Mouse (Mus musculus): Measurements from ENCODE around the gene Uba2. TPM values are rescaled to one million over a fixed set of nuclear protein-coding genes. Genes with fewer than 3 reads are reported as not detected.
"Not testable (repeated sequence)": the region's sequence is repeated elsewhere in the genome, so short reads cannot be mapped to it uniquely, and the experiment has no call there.

Uba2 gene
- polyA plus RNA-seq, 1 experiment from 2014 or later = 50.0 TPM

GRCm38 (mm10) chr7:34122987-34123720 lies 46.2 kb downstream of the Uba2 start:
- H3K27ac ChIP-seq (ENCODE audit: low read depth) = no peak overlapping the region
- WGBS (ENCODE audit: insufficient replicate concordance) = 77% methylated on average over 6 of the region's 6 CpGs
- H3K36me3 ChIP-seq (replicated peaks; ENCODE audit: insufficient read depth, low read length) = no peaks in the 10 kb centered on the region
- H3K27me3 ChIP-seq (ENCODE audit: insufficient read depth, low read length) = no peaks in the 10 kb centered on the region
- H3K9me3 ChIP-seq (ENCODE audit: low read length) = no peaks in the 10 kb centered on the region; the same call in 1 of the 2 replicates
- no peak overlapping the region for H3K4me2 ChIP-seq (ENCODE audit: low read depth, low read length)
- H3K9ac ChIP-seq (replicated peaks) = no peak overlapping the region
- H3K4me1 ChIP-seq (ENCODE audit: insufficient read depth) = no peaks in the 10 kb centered on the region
- TF ChIP-seq CTCF (IDR thresholded peaks at IDR 0.05; ENCODE audit: low read depth) = 0 out of 2 replicates have a peak, but pooled peaks have one; percentile 29
- no peak for TF ChIP-seq EP300 (IDR thresholded peaks at IDR 0.05; ENCODE audit: low read depth)
- ATAC-seq = no peak
- no peak for DNase-seq
- H3K4me3 ChIP-seq (ENCODE audit: low read depth, low read length) = no peak overlapping the region

- H3K4me2 ChIP-seq (ENCODE audit: low read depth, low read length); H3K27me3 ChIP-seq (ENCODE audit: insufficient read depth, low read length); H3K4me1 ChIP-seq (ENCODE audit: insufficient read depth); ATAC-seq; H3K27ac ChIP-seq (ENCODE audit: low read depth); H3K9me3 ChIP-seq (ENCODE audit: low read length); H3K4me3 ChIP-seq (ENCODE audit: low read depth, low read length); H3K9ac ChIP-seq (replicated peaks); H3K36me3 ChIP-seq (replicated peaks; ENCODE audit: insufficient read depth, low read length); DNase-seq: not testable (repeated sequence)
- WGBS (ENCODE audit: insufficient replicate concordance) = 29% methylated on average over 1 of the region's 1 CpGs
Observed at GRCm38 (mm10) chr7:34120636-34121035, 48.8 kb downstream of the Uba2 start.

GRCm38 (mm10) chr7:34116601-34117000 lies 52.8 kb downstream of the Uba2 start:
- no peak for DNase-seq
- no peaks in the 10 kb centered on the region for H3K4me1 ChIP-seq (ENCODE audit: insufficient read depth)
- H3K4me3 ChIP-seq (ENCODE audit: low read depth, low read length) = no peak overlapping the region
- H3K36me3 ChIP-seq (replicated peaks; ENCODE audit: insufficient read depth, low read length) = no peaks in the 10 kb centered on the region
- 82% methylated on average over 3 of the region's 3 CpGs for WGBS (ENCODE audit: insufficient replicate concordance)
- no peak for ATAC-seq
- TF ChIP-seq CTCF (IDR thresholded peaks at IDR 0.05; ENCODE audit: low read depth) = no peak
- TF ChIP-seq EP300 (IDR thresholded peaks at IDR 0.05; ENCODE audit: low read depth) = no peak
- H3K27me3 ChIP-seq (ENCODE audit: insufficient read depth, low read length) = no peaks in the 10 kb centered on the region
- H3K27ac ChIP-seq (ENCODE audit: low read depth) = no peak overlapping the region
- no peak overlapping the region for H3K9ac ChIP-seq (replicated peaks)
- no peak overlapping the region for H3K4me2 ChIP-seq (ENCODE audit: low read depth, low read length)
- H3K9me3 ChIP-seq (ENCODE audit: low read length) = no peaks in the 10 kb centered on the region; the same call in 1 of the 2 replicates

GRCm38 (mm10) chr7:34109190-34109589 lies 60.2 kb downstream of the Uba2 start:
- Histone ChIP-seq H3K4me1 (ENCODE audit: insufficient read depth) (no peaks in the 10 kb centered on the region), H3K9ac (replicated peaks) (no peak overlapping the region), H3K27me3 (ENCODE audit: insufficient read depth, low read length) (no peaks in the 10 kb centered on the region), H3K4me3 (ENCODE audit: low read depth, low read length) (no peak overlapping the region), H3K9me3 (ENCODE audit: low read length) (no peaks in the 10 kb centered on the region; the same call in 1 of the 2 replicates), H3K4me2 (ENCODE audit: low read depth, low read length) (no peak overlapping the region), H3K36me3 (replicated peaks; ENCODE audit: insufficient read depth, low read length) (no peaks in the 10 kb centered on the region), H3K27ac (ENCODE audit: low read depth) (no peak overlapping the region)
- TF ChIP-seq EP300 (IDR thresholded peaks at IDR 0.05; ENCODE audit: low read depth) (no peak), CTCF (IDR thresholded peaks at IDR 0.05; ENCODE audit: low read depth) (no peak)
- ATAC-seq = no peak
- no peak for DNase-seq
- 82% methylated on average over 5 of the region's 5 CpGs for WGBS (ENCODE audit: insufficient replicate concordance)

GRCm38 (mm10) chr7:34101276-34101675 lies 68.1 kb downstream of the Uba2 start:
- Histone ChIP-seq H3K27ac (ENCODE audit: low read depth) (no peak overlapping the region), H3K9me3 (ENCODE audit: low read length) (no peaks in the 10 kb centered on the region), H3K4me2 (ENCODE audit: low read depth, low read length) (no peak overlapping the region), H3K36me3 (replicated peaks; ENCODE audit: insufficient read depth, low read length) (no peaks in the 10 kb centered on the region), H3K9ac (replicated peaks) (no peak overlapping the region), H3K4me1 (ENCODE audit: insufficient read depth) (no peaks in the 10 kb centered on the region), H3K27me3 (ENCODE audit: insufficient read depth, low read length) (no peaks in the 10 kb centered on the region), H3K4me3 (ENCODE audit: low read depth, low read length) (no peak overlapping the region)
- no peak for DNase-seq
- no peak for ATAC-seq
- TF ChIP-seq EP300 (IDR thresholded peaks at IDR 0.05; ENCODE audit: low read depth) (no peak), CTCF (IDR thresholded peaks at IDR 0.05; ENCODE audit: low read depth) (no peak)

- Histone ChIP-seq H3K9ac (replicated peaks) (no peak overlapping the region), H3K4me3 (ENCODE audit: low read depth, low read length) (no peak overlapping the region), H3K36me3 (replicated peaks; ENCODE audit: insufficient read depth, low read length) (no peaks in the 10 kb centered on the region), H3K27ac (ENCODE audit: low read depth) (no peak overlapping the region), H3K4me2 (ENCODE audit: low read depth, low read length) (no peak overlapping the region), H3K9me3 (ENCODE audit: low read length) (no peaks in the 10 kb centered on the region), H3K27me3 (ENCODE audit: insufficient read depth, low read length) (no peaks in the 10 kb centered on the region), H3K4me1 (ENCODE audit: insufficient read depth) (no peaks in the 10 kb centered on the region)
- ATAC-seq = no peak
- TF ChIP-seq CTCF (IDR thresholded peaks at IDR 0.05; ENCODE audit: low read depth) (no peak), EP300 (IDR thresholded peaks at IDR 0.05; ENCODE audit: low read depth) (no peak)
- peak; percentile 2 for DNase-seq
- 63% methylated on average over 2 of the region's 2 CpGs for WGBS (ENCODE audit: insufficient replicate concordance)
Observed at GRCm38 (mm10) chr7:34100002-34100401, 69.4 kb downstream of the Uba2 start.
